Mouse (Mus musculus): ENCODE measurements around the gene Gm6034. TPM values are rescaled to one million over a fixed set of nuclear protein-coding genes. Genes with fewer than 3 reads are reported as not detected.
"Not testable (repeated sequence)": the region's sequence is repeated elsewhere in the genome, so short reads cannot be mapped to it uniquely, and the experiment has no call there.

The Gm6034 gene
- not detected in 2 replicates for polyA plus RNA-seq (2015; fragmentation: Nextera tagmentation; extraction: Ambion mirVana)

GRCm38 (mm10) chr17:36042610-36043169 is at the start of gene Gm6034, which contains the start of gene H2-T22:
TSS of gene Gm6034 (plus strand) at chr17:36042961.
TSS of gene H2-T22 (minus strand) at chr17:36042747.
- H3K27me3 ChIP-seq (ENCODE audit: control insufficient read depth, insufficient read depth, low read depth, low read length); H3K4me1 ChIP-seq (replicated peaks; ENCODE audit: control insufficient read depth, insufficient read depth, low read length); H3K9me3 ChIP-seq (ENCODE audit: control insufficient read depth, low read length); H3K36me3 ChIP-seq (ENCODE audit: control insufficient read depth, insufficient read depth, low read length): not testable (repeated sequence)
- Histone ChIP-seq H3K27ac (ENCODE audit: low read length) (peak within 1 kb of the TSS; percentile 25), H3K4me3 (ENCODE audit: low read length) (peak within 1 kb of the TSS; percentile 51), H3K4me2 (ENCODE audit: low read depth, low read length) (peak within 1 kb of the TSS; percentile 74), H3K9ac (ENCODE audit: low read length) (peak within 1 kb of the TSS; percentile 61)
- WGBS = under 1% methylated on average over 12 of the region's 12 CpGs
- ATAC-seq (ENCODE audit: low read depth) = peak; percentile 99

GRCm38 (mm10) chr17:35993675-35994074 is 49.1 kb upstream of the Gm6034 start:
- H3K27ac ChIP-seq (ENCODE audit: low read length) = no peak overlapping the region
- H3K4me3 ChIP-seq (ENCODE audit: low read length) = peak overlapping the region; percentile 71
- H3K4me1 ChIP-seq (replicated peaks; ENCODE audit: control insufficient read depth, insufficient read depth, low read length) = peaks cover 18% of the 10 kb centered on the region
- H3K36me3 ChIP-seq (ENCODE audit: control insufficient read depth, insufficient read depth, low read length) = peaks cover 3% of the 10 kb centered on the region
- H3K9me3 ChIP-seq (ENCODE audit: control insufficient read depth, low read length) = no peaks in the 10 kb centered on the region
- no peak overlapping the region for H3K9ac ChIP-seq (ENCODE audit: low read length)
- no peaks in the 10 kb centered on the region for H3K27me3 ChIP-seq (ENCODE audit: control insufficient read depth, insufficient read depth, low read depth, low read length)
- ATAC-seq (ENCODE audit: low read depth) = peak; percentile 75
- 7% methylated on average over 17 of the region's 17 CpGs for WGBS
- peak overlapping the region; percentile 69 for H3K4me2 ChIP-seq (ENCODE audit: low read depth, low read length)

DNA sequence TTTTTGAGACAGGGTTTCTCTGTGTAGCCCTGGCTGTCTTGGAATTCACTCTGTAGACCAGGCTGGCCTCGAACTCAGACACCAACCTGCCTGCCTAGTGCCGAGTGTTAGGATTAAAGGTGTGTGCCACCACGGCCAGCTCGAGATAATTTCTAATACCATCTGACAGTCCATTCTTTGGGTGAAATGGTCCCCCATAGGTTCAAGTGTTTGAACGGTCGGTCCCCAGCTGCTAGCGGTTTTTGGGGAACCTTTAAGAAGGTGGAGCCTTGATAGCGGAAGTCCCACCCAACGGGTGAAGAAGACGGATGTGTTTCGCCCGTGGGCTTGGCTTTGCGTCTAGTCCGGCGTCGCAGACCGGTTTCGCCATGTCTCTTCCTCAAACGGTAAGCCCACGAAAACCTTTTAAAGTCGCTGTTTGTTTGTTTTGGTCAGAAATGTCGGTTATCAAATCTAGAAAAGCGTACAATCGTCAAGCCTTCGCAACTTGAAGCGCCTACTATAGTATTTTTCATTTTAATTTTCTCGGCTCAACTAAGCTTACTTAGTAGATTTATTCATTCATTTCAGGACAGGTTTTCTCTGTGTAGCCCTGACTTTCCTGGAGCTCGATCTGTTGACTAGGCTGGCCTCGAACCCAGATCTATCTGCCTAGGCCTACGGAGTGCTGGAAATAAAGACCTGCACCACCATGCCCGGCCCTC is 48.4 kb upstream of the Gm6034 start:
- H3K4me2 ChIP-seq (ENCODE audit: low read depth, low read length) = peak overlapping the region; percentile 69
- H3K9me3 ChIP-seq (ENCODE audit: control insufficient read depth, low read length) = no peaks in the 10 kb centered on the region
- H3K4me3 ChIP-seq (ENCODE audit: low read length) = peak overlapping the region; percentile 71
- peak overlapping the region; percentile 74 for H3K9ac ChIP-seq (ENCODE audit: low read length)
- H3K4me1 ChIP-seq (replicated peaks; ENCODE audit: control insufficient read depth, insufficient read depth, low read length) = peaks cover 18% of the 10 kb centered on the region
- no peaks in the 10 kb centered on the region for H3K36me3 ChIP-seq (ENCODE audit: control insufficient read depth, insufficient read depth, low read length)
- no peaks in the 10 kb centered on the region for H3K27me3 ChIP-seq (ENCODE audit: control insufficient read depth, insufficient read depth, low read depth, low read length)
- H3K27ac ChIP-seq (ENCODE audit: low read length) = peak overlapping the region; percentile 43; the same call in 1 of the 2 replicates
- ATAC-seq (ENCODE audit: low read depth) = peak; percentile 74
- 4% methylated on average over 31 of the region's 31 CpGs for WGBS

DNA sequence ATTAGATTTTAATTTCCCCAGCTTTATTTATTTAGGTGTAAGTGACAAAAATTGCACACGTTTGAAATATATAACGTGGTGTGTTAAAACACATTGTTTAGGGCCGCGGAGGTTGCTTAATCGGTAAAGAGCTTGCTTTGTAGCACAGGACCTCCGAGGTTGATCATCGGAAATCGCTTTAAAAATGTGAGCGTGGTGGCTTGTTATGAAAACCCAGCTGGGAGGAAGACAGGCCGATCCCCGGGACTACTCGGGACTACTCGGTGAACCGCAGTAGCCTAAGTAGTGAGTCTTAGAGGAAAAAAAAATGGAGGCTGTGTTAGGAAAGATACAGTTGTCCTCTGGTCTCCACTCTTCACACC is 47.9 kb upstream of the Gm6034 start:
- no peaks in the 10 kb centered on the region for H3K36me3 ChIP-seq (ENCODE audit: control insufficient read depth, insufficient read depth, low read length)
- H3K27ac ChIP-seq (ENCODE audit: low read length) = peak overlapping the region; percentile 43; the same call in 1 of the 2 replicates
- peak overlapping the region; percentile 71 for H3K4me3 ChIP-seq (ENCODE audit: low read length)
- no peaks in the 10 kb centered on the region for H3K27me3 ChIP-seq (ENCODE audit: control insufficient read depth, insufficient read depth, low read depth, low read length)
- H3K9me3 ChIP-seq (ENCODE audit: control insufficient read depth, low read length) = no peaks in the 10 kb centered on the region
- H3K4me1 ChIP-seq (replicated peaks; ENCODE audit: control insufficient read depth, insufficient read depth, low read length) = peaks cover 18% of the 10 kb centered on the region
- WGBS = 4% methylated on average over 14 of the region's 14 CpGs
- ATAC-seq (ENCODE audit: low read depth) = no peak
- H3K4me2 ChIP-seq (ENCODE audit: low read depth, low read length) = peak overlapping the region; percentile 69
- peak overlapping the region; percentile 74 for H3K9ac ChIP-seq (ENCODE audit: low read length)

- H3K27ac ChIP-seq (ENCODE audit: low read length) = no peak overlapping the region
- peaks cover 18% of the 10 kb centered on the region for H3K4me1 ChIP-seq (replicated peaks; ENCODE audit: control insufficient read depth, insufficient read depth, low read length)
- H3K4me3 ChIP-seq (ENCODE audit: low read length) = no peak overlapping the region
- H3K4me2 ChIP-seq (ENCODE audit: low read depth, low read length) = no peak overlapping the region
- no peaks in the 10 kb centered on the region for H3K27me3 ChIP-seq (ENCODE audit: control insufficient read depth, insufficient read depth, low read depth, low read length)
- no peaks in the 10 kb centered on the region for H3K36me3 ChIP-seq (ENCODE audit: control insufficient read depth, insufficient read depth, low read length)
- no peaks in the 10 kb centered on the region for H3K9me3 ChIP-seq (ENCODE audit: control insufficient read depth, low read length)
- peak; percentile 63 for ATAC-seq (ENCODE audit: low read depth)
- H3K9ac ChIP-seq (ENCODE audit: low read length) = no peak overlapping the region
- 2% methylated on average over 11 of the region's 11 CpGs for WGBS
These were observed 45.8 kb upstream of the Gm6034 start for GRCm38 (mm10) chr17:35996949-35997348.

GRCm38 (mm10) chr17:35997713-35998510 is 44.8 kb upstream of the Gm6034 start:
- no peaks in the 10 kb centered on the region for H3K9me3 ChIP-seq (ENCODE audit: control insufficient read depth, low read length)
- no peak overlapping the region for H3K4me3 ChIP-seq (ENCODE audit: low read length)
- WGBS = 44% methylated on average over 12 of the region's 12 CpGs
- H3K9ac ChIP-seq (ENCODE audit: low read length) = no peak overlapping the region
- peaks cover 16% of the 10 kb centered on the region for H3K4me1 ChIP-seq (replicated peaks; ENCODE audit: control insufficient read depth, insufficient read depth, low read length)
- no peak for ATAC-seq (ENCODE audit: low read depth)
- no peaks in the 10 kb centered on the region for H3K36me3 ChIP-seq (ENCODE audit: control insufficient read depth, insufficient read depth, low read length)
- H3K27me3 ChIP-seq (ENCODE audit: control insufficient read depth, insufficient read depth, low read depth, low read length) = no peaks in the 10 kb centered on the region
- H3K27ac ChIP-seq (ENCODE audit: low read length) = no peak overlapping the region
- H3K4me2 ChIP-seq (ENCODE audit: low read depth, low read length) = no peak overlapping the region

DNA sequence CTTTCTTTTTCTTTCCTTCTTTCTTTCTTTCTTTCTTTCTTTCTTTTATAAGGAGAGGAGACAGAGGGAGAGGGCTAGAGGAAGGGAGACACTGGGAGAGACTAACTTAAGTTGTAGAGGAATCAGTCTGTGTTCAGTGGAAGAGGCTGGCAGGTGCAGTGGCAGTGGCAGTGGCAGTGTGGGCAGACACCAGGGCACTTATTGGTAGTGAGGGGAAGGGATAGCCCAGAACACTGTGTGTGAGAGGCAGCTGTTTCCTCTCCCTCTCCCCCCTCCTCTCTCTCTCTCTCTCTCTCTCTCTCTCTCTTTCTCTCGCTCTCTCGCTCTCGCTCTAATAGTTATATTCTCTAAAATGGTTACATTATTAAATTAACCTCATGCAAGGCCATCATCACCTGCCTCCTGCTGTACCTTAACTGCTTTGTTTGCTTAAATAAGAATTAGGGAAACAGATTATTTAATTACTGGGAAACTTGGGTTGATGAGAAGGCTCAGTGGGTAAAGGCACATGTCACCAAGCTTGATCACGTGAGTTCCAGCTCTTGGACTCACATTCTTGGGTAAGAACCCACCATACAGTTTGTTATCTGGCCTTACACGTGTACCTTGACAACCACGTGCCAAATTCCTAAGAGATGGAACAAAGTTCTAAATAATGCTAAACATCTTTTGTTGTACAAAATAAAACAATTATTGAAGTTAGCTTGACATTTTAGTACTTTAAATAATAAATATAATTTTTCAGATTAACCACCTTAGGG is 44.0 kb upstream of the Gm6034 start:
- peaks cover 16% of the 10 kb centered on the region for H3K4me1 ChIP-seq (replicated peaks; ENCODE audit: control insufficient read depth, insufficient read depth, low read length)
- no peaks in the 10 kb centered on the region for H3K36me3 ChIP-seq (ENCODE audit: control insufficient read depth, insufficient read depth, low read length)
- no peak for ATAC-seq (ENCODE audit: low read depth)
- no peak overlapping the region for H3K4me2 ChIP-seq (ENCODE audit: low read depth, low read length)
- no peak overlapping the region for H3K4me3 ChIP-seq (ENCODE audit: low read length)
- 82% methylated on average over 6 of the region's 6 CpGs for WGBS
- H3K9me3 ChIP-seq (ENCODE audit: control insufficient read depth, low read length) = no peaks in the 10 kb centered on the region
- H3K27ac ChIP-seq (ENCODE audit: low read length) = no peak overlapping the region
- no peak overlapping the region for H3K9ac ChIP-seq (ENCODE audit: low read length)
- no peaks in the 10 kb centered on the region for H3K27me3 ChIP-seq (ENCODE audit: control insufficient read depth, insufficient read depth, low read depth, low read length)

DNA sequence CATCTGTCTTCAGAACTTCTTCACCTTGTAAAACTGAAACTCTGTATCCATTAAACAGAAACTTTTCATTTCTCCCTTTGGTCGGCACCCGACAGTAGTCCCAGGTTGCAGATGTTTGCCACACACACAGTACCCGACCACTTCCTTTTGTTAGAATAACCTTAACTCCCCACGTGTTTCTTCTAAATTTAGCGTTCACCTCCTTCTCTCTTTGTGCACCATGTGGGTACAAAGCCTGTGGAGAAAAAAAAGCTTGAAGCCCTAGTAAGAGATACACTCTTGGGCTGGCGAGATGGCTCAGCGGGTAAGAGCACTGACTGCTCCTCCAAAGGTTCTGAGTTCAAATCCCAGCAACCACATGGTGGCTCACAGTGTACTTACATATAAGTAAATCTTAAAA is 43.4 kb upstream of the Gm6034 start:
- H3K4me1 ChIP-seq (replicated peaks; ENCODE audit: control insufficient read depth, insufficient read depth, low read length) = peaks cover 16% of the 10 kb centered on the region
- no peak overlapping the region for H3K9ac ChIP-seq (ENCODE audit: low read length)
- H3K27ac ChIP-seq (ENCODE audit: low read length) = no peak overlapping the region
- ATAC-seq (ENCODE audit: low read depth) = no peak
- 78% methylated on average over 7 of the region's 7 CpGs for WGBS
- H3K4me3 ChIP-seq (ENCODE audit: low read length) = no peak overlapping the region
- H3K27me3 ChIP-seq (ENCODE audit: control insufficient read depth, insufficient read depth, low read depth, low read length) = no peaks in the 10 kb centered on the region
- H3K36me3 ChIP-seq (ENCODE audit: control insufficient read depth, insufficient read depth, low read length) = no peaks in the 10 kb centered on the region
- no peaks in the 10 kb centered on the region for H3K9me3 ChIP-seq (ENCODE audit: control insufficient read depth, low read length)
- no peak overlapping the region for H3K4me2 ChIP-seq (ENCODE audit: low read depth, low read length)
